In genomic region chr8:94602471-94603131, GRCm38 (mm10) we compare ENCODE assay signal across 8 mouse cellular contexts. TPM values are rescaled to one million over a fixed set of nuclear protein-coding genes. Genes with fewer than 3 reads are reported as not detected.
DNase-seq lines count a peak whose midpoint lies in the region; ATAC-seq and TF ChIP-seq lines count a peak whose summit lies in the region.

No protein-coding gene starts in this region.

- under 1% methylated on average over 31 of the region's 31 CpGs for WGBS in neural tube, embryonic 11.5 days
- WGBS in hindbrain, embryonic 13.5 days: under 1% methylated on average over 31 of the region's 31 CpGs
- WGBS in midbrain, postnatal 0 days: under 1% methylated on average over 31 of the region's 31 CpGs

- H3K4me1 ChIP-seq in neural tube, embryonic 11.5 days (ENCODE audit: control insufficient read depth, insufficient read depth, low read length): peaks cover 7% of the 10 kb centered on the region; the same call in 1 of the 2 replicates
- peaks cover 41% of the 10 kb centered on the region for H3K4me1 ChIP-seq in erythroblast, embryonic 14.5 days (ENCODE audit: control insufficient read depth)
- H3K4me1 ChIP-seq in hindbrain, embryonic 13.5 days (replicated peaks): peaks cover 34% of the 10 kb centered on the region
- H3K4me1 ChIP-seq in midbrain, postnatal 0 days (ENCODE audit: insufficient read depth, low read length): peaks cover 11% of the 10 kb centered on the region

- ATAC-seq in neural tube, embryonic 11.5 days (ENCODE audit: insufficient read depth, low FRiP score, low TSS enrichment): no peak
- 0 out of 2 replicates have a peak, but pooled peaks have one; percentile 1 for ATAC-seq in hindbrain, embryonic 13.5 days (ENCODE audit: low FRiP score)
- no peak for ATAC-seq in midbrain, postnatal 0 days (ENCODE audit: low FRiP score)

- H3K4me2 ChIP-seq in neural tube, embryonic 11.5 days (ENCODE audit: low read depth): peak overlapping the region; percentile 83
- peak overlapping the region; percentile 97 for H3K4me2 ChIP-seq in hindbrain, embryonic 13.5 days
- peak overlapping the region; percentile 87 for H3K4me2 ChIP-seq in midbrain, postnatal 0 days (ENCODE audit: low read depth, low read length, poor library complexity, severe bottlenecking)

- H3K27me3 ChIP-seq in neural tube, embryonic 11.5 days (ENCODE audit: control insufficient read depth, insufficient read depth, low read length): no peaks in the 10 kb centered on the region
- no peaks in the 10 kb centered on the region for H3K27me3 ChIP-seq in erythroblast, embryonic 14.5 days (ENCODE audit: control insufficient read depth)
- no peaks in the 10 kb centered on the region for H3K27me3 ChIP-seq in hindbrain, embryonic 13.5 days
- no peaks in the 10 kb centered on the region for H3K27me3 ChIP-seq in midbrain, postnatal 0 days (ENCODE audit: insufficient read depth, low read length)

- no peak for TF ChIP-seq CTCF in midbrain, postnatal 0 days (IDR thresholded peaks at IDR 0.05)

- peak overlapping the region; percentile 91 for H3K9ac ChIP-seq in neural tube, embryonic 11.5 days (ENCODE audit: low read length)
- peak overlapping the region; percentile 97 for H3K9ac ChIP-seq in hindbrain, embryonic 13.5 days
- H3K9ac ChIP-seq in midbrain, postnatal 0 days (replicated peaks; ENCODE audit: low read length, poor library complexity, severe bottlenecking): peak overlapping the region; percentile 98

- H3K4me3 ChIP-seq in neural tube, embryonic 11.5 days (ENCODE audit: low read depth, low read length): peak overlapping the region; percentile 66
- peak overlapping the region; percentile 100 for H3K4me3 ChIP-seq in erythroblast, embryonic 14.5 days (replicated peaks)
- peak overlapping the region; percentile 99 for H3K4me3 ChIP-seq in hindbrain, embryonic 13.5 days
- H3K4me3 ChIP-seq in midbrain, postnatal 0 days (ENCODE audit: low read depth, low read length): peak overlapping the region; percentile 71

- peak overlapping the region; percentile 69 for H3K27ac ChIP-seq in neural tube, embryonic 11.5 days (ENCODE audit: low read depth, low read length)
- H3K27ac ChIP-seq in hindbrain, embryonic 13.5 days: peak overlapping the region; percentile 94
- peak overlapping the region; percentile 95 for H3K27ac ChIP-seq in midbrain, postnatal 0 days (ENCODE audit: low read depth, low read length)

- peak; percentile 54 for DNase-seq in neural tube, embryonic 11.5 days (ENCODE audit: low spot score)
- DNase-seq in neural tube, embryonic 10.5 days (ENCODE audit: extremely low spot score, low spot score): no peak
- peak; percentile 50 for DNase-seq in ZHBTc4 (ENCODE audit: low read depth, low spot score)
- peak; percentile 39 for DNase-seq in liver
- DNase-seq in midbrain, postnatal 0 days (ENCODE audit: low spot score): no peak
- DNase-seq in frontal cortex, postnatal 25 days (ENCODE audit: low spot score in 2 of 2): no peak

- H3K36me3 ChIP-seq in neural tube, embryonic 11.5 days (ENCODE audit: control insufficient read depth, insufficient read depth, low read length): no peaks in the 10 kb centered on the region
- H3K36me3 ChIP-seq in erythroblast, embryonic 14.5 days (ENCODE audit: control insufficient read depth): peaks cover 7% of the 10 kb centered on the region
- H3K36me3 ChIP-seq in hindbrain, embryonic 13.5 days: peaks cover 5% of the 10 kb centered on the region; the same call in 1 of the 2 replicates
- H3K36me3 ChIP-seq in midbrain, postnatal 0 days (ENCODE audit: insufficient read depth, low read length): no peaks in the 10 kb centered on the region

- no peaks in the 10 kb centered on the region for H3K9me3 ChIP-seq in neural tube, embryonic 11.5 days (ENCODE audit: control insufficient read depth, low read length)
- H3K9me3 ChIP-seq in erythroblast, embryonic 14.5 days (ENCODE audit: control insufficient read depth, low read length): no peaks in the 10 kb centered on the region
- no peaks in the 10 kb centered on the region for H3K9me3 ChIP-seq in hindbrain, embryonic 13.5 days
- no peaks in the 10 kb centered on the region for H3K9me3 ChIP-seq in midbrain, postnatal 0 days (ENCODE audit: low read length)

RNA-seq across cellular contexts. Expression of gene Fam192a, which starts 0.8 kb away (rescaled TPM):
- 95.9 and 101 TPM in 2 replicates for polyA plus RNA-seq in neural tube, embryonic 11.5 days (2014; fragmentation: Nextera tagmentation; extraction: Ambion mirVana)
- polyA plus RNA-seq in erythroblast, embryonic 14.5 days (2012): 0.93 and 3.9 TPM in 2 replicates
- polyA plus RNA-seq in hindbrain, embryonic 13.5 days (2015; fragmentation: Nextera tagmentation; extraction: Ambion mirVana): 89.0 and 94.0 TPM in 2 replicates
- 29.2 and 36.3 TPM in 2 replicates for total RNA-seq in midbrain, postnatal 0 days (2014; rRNA removed)
- polyA plus RNA-seq in midbrain, postnatal 0 days (2015; fragmentation: Nextera tagmentation; extraction: Ambion mirVana): 59.6 and 62.2 TPM in 2 replicates

RNA-seq across cellular contexts. Expression of gene Rspry1, which starts 0.9 kb away (rescaled TPM):
- 46.3 and 49.8 TPM in 2 replicates for polyA plus RNA-seq in neural tube, embryonic 11.5 days (2014; fragmentation: Nextera tagmentation; extraction: Ambion mirVana)
- polyA plus RNA-seq in erythroblast, embryonic 14.5 days (2012): 0.28 and 0.41 TPM in 2 replicates
- polyA plus RNA-seq in hindbrain, embryonic 13.5 days (2015; fragmentation: Nextera tagmentation; extraction: Ambion mirVana): 53.0 and 54.6 TPM in 2 replicates
- 42.7 and 53.2 TPM in 2 replicates for total RNA-seq in midbrain, postnatal 0 days (2014; rRNA removed)
- 35.5 and 35.9 TPM in 2 replicates for polyA plus RNA-seq in midbrain, postnatal 0 days (2015; fragmentation: Nextera tagmentation; extraction: Ambion mirVana)

Comparison
In these comparisons a context has a peak if more than half of its experiments do, and no peak if none do; other contexts are left out.
1. DNase-seq: peak in neural tube, embryonic 11.5 days (single experiment), ZHBTc4 (single experiment) and liver (single experiment); none in neural tube, embryonic 10.5 days (single experiment), midbrain, postnatal 0 days (single experiment) and frontal cortex, postnatal 25 days (0 of 2).
2. RNA of gene Fam192a, which starts 0.8 kb away (polyA plus RNA-seq): 95.9 to 101 TPM in neural tube, embryonic 11.5 days, 89.0 to 94.0 TPM in hindbrain, embryonic 13.5 days and 59.6 to 62.2 TPM in midbrain, postnatal 0 days; 0.93 to 3.9 TPM in erythroblast, embryonic 14.5 days; every median in the first group is over 10 times any median in the second.
3. RNA of gene Rspry1, which starts 0.9 kb away (polyA plus RNA-seq): 53.0 to 54.6 TPM in hindbrain, embryonic 13.5 days, 46.3 to 49.8 TPM in neural tube, embryonic 11.5 days and 35.5 to 35.9 TPM in midbrain, postnatal 0 days; 0.28 to 0.41 TPM in erythroblast, embryonic 14.5 days; every median in the first group is over 10 times any median in the second.
4. Peak in every context shown above with its lines, with median percentiles within 50 percentile points of each other: H3K27ac ChIP-seq, H3K4me2 ChIP-seq, H3K4me3 ChIP-seq and H3K9ac ChIP-seq.